Mouse (Mus musculus): ENCODE measurements at regions not wholly inside any gene's neighbourhood (a gene's known extent, or its start where the extent isn't known, plus 50 kb on each side); places are given as distances from the start of the nearest gene placed in this dataset.

DNA sequence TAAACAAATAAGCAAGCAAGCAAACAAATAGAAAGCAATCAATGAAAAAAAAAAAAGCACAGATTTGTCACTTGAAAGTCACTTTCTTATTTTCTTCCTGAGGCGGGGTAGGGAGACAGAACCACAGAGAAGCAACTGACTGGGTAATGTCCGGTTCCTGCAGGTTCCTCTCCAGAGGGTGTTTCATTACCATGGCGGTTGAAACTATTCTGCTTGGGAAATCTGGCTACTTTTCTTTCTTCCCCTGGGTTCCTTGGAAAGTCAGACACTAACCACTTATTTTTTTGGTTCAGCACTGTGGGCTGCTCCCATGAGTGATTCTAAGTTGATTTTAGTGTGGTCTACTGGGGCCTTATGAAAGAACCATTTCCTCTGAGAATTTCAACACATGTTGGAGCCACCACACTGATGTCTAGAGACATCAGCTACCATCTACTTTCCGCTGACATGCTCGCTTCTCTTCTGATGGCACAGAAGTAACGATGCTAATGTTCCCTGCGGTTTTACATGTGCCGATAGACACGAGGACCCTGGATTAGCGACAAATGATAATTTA is 124.3 kb upstream of the L3mbtl4 start:
- H3K9me3 ChIP-seq (ENCODE audit: control insufficient read depth, low read length), result no peaks in the 10 kb centered on the region
- no peak overlapping the region for H3K4me2 ChIP-seq (ENCODE audit: low read depth, low read length)
- H3K27ac ChIP-seq (ENCODE audit: low read length), result no peak overlapping the region
- H3K9ac ChIP-seq (ENCODE audit: low read length), result no peak overlapping the region
- no peaks in the 10 kb centered on the region for H3K36me3 ChIP-seq (ENCODE audit: control insufficient read depth, insufficient read depth, low read length)
- no peak overlapping the region for H3K4me3 ChIP-seq (ENCODE audit: low read length)
- H3K4me1 ChIP-seq (replicated peaks; ENCODE audit: control insufficient read depth, insufficient read depth, low read length), result no peaks in the 10 kb centered on the region
- 87% methylated on average over 10 of the region's 10 CpGs for WGBS
- ATAC-seq (ENCODE audit: low read depth), result no peak
- H3K27me3 ChIP-seq (ENCODE audit: control insufficient read depth, insufficient read depth, low read depth, low read length), result no peaks in the 10 kb centered on the region

DNA sequence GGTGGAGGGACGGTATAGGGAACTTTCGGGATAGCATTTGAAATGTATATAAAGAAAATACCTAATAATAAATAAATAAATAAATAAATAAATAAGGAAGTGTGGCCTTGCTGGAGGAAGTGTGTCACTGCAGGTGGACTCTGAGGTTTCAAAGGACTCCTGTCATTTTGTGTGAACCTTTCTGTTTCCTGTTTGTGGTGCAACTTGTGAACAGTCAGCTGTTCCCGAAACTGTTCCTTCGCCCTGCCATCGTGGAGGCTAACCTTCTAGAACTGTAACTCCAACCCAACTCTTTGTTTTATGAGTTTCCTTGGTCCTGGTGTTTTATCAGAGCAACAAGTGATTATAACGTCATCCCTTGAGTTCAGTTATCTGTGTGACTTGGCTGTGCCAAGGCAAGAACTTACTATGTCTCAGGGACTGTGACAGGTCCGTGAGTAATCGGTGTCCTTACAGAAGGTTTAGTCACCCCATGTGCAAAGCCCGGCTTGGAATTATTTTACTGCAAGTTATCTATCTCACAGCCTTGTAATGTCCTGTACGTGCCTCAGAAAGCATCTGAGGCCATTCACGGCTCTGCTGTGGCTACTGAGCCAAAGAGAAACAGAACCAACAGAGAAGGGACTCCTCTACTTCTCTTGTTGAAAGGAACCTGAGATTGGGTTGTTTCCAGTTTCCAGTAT is 121.0 kb upstream of the L3mbtl4 start:
- Histone ChIP-seq H3K9me3 (ENCODE audit: control insufficient read depth, low read length) (no peaks in the 10 kb centered on the region), H3K27me3 (ENCODE audit: control insufficient read depth, insufficient read depth, low read depth, low read length) (no peaks in the 10 kb centered on the region), H3K27ac (ENCODE audit: low read length) (no peak overlapping the region), H3K4me1 (replicated peaks; ENCODE audit: control insufficient read depth, insufficient read depth, low read length) (peaks cover 8% of the 10 kb centered on the region), H3K36me3 (ENCODE audit: control insufficient read depth, insufficient read depth, low read length) (no peaks in the 10 kb centered on the region), H3K4me3 (ENCODE audit: low read length) (no peak overlapping the region), H3K4me2 (ENCODE audit: low read depth, low read length) (no peak overlapping the region), H3K9ac (ENCODE audit: low read length) (no peak overlapping the region)
- ATAC-seq (ENCODE audit: low read depth), result no peak
- WGBS, result 88% methylated on average over 11 of the region's 11 CpGs

DNA sequence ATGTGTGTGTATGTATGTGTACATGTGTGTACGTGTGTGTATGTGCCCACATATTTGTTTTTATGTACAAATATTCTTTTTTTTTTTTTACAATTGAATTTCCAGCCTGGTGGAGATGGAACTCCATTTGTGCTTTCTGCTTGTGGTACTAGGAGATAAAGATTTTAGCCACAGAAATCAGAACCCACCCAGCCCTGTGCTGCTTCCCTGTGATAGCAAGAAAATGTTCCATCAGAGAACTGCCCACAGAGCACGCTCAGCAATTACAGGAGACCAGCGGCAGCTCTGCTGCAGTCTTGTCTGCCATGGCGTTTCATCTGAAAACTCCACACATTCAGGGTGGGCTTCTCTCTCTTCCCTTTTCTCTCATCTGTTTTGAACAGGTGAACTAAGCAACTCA is 118.7 kb upstream of the L3mbtl4 start:
- H3K9ac ChIP-seq (ENCODE audit: low read length), result no peak overlapping the region
- no peak overlapping the region for H3K27ac ChIP-seq (ENCODE audit: low read length)
- peaks cover 13% of the 10 kb centered on the region for H3K4me1 ChIP-seq (replicated peaks; ENCODE audit: control insufficient read depth, insufficient read depth, low read length)
- H3K4me3 ChIP-seq (ENCODE audit: low read length), result no peak overlapping the region
- H3K27me3 ChIP-seq (ENCODE audit: control insufficient read depth, insufficient read depth, low read depth, low read length), result no peaks in the 10 kb centered on the region
- ATAC-seq (ENCODE audit: low read depth), result no peak
- WGBS, result 76% methylated on average over 4 of the region's 4 CpGs
- H3K36me3 ChIP-seq (ENCODE audit: control insufficient read depth, insufficient read depth, low read length), result no peaks in the 10 kb centered on the region
- no peaks in the 10 kb centered on the region for H3K9me3 ChIP-seq (ENCODE audit: control insufficient read depth, low read length)
- H3K4me2 ChIP-seq (ENCODE audit: low read depth, low read length), result no peak overlapping the region

DNA sequence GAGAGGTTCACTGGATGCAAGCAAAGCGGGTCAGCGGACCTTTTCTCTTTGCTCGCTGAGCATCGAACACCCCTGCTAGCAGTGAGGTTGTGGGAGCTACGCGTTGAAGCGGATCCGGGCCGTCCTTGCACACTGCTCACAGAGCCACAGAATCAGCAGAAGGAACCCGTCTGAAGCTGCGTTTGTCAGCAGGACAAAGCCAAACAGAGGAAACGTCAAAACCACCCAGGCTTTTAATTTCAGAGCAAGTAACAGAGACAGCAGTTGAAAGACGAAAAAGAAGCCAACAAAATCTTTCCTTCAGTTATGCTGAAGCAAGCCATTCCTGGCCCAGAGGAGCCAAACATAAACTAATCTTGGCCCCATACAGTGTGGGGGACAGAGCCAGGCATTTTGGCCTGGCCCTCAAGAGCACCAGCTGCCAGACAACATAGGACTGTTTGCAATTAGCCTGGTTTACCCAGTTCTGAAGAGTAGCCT is 115.4 kb upstream of the L3mbtl4 start:
- H3K9me3 ChIP-seq (ENCODE audit: control insufficient read depth, low read length), result no peaks in the 10 kb centered on the region
- H3K4me1 ChIP-seq (replicated peaks; ENCODE audit: control insufficient read depth, insufficient read depth, low read length), result peaks cover 13% of the 10 kb centered on the region
- 42% methylated on average over 13 of the region's 13 CpGs for WGBS
- H3K27me3 ChIP-seq (ENCODE audit: control insufficient read depth, insufficient read depth, low read depth, low read length), result no peaks in the 10 kb centered on the region
- no peak overlapping the region for H3K4me3 ChIP-seq (ENCODE audit: low read length)
- H3K36me3 ChIP-seq (ENCODE audit: control insufficient read depth, insufficient read depth, low read length), result no peaks in the 10 kb centered on the region
- H3K4me2 ChIP-seq (ENCODE audit: low read depth, low read length), result no peak overlapping the region
- H3K27ac ChIP-seq (ENCODE audit: low read length), result peak overlapping the region; percentile 93
- ATAC-seq (ENCODE audit: low read depth), result peak; percentile 97
- H3K9ac ChIP-seq (ENCODE audit: low read length), result no peak overlapping the region

DNA sequence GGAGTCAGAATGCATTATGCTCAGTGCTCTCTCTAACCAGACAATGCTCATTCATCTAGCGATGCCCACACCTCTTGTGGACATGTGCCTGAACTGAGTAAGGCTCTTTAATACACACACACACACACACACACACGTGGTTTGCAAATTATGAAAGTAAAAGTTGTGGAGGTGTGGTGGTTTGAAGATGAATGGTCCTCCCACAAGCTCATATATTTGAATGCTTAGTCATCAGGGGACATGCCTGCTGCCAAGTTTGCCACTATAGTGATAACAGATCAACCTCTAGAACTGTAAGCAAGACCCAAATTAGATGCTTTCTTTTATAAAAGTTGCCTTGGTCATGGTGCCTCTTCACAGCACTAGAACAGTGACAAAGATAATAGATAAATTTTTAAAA is 112.5 kb upstream of the L3mbtl4 start:
- WGBS, result 70% methylated on average over 2 of the region's 2 CpGs
- Histone ChIP-seq H3K27me3 (ENCODE audit: control insufficient read depth, insufficient read depth, low read depth, low read length) (no peaks in the 10 kb centered on the region), H3K27ac (ENCODE audit: low read length) (no peak overlapping the region), H3K4me3 (ENCODE audit: low read length) (no peak overlapping the region), H3K4me1 (replicated peaks; ENCODE audit: control insufficient read depth, insufficient read depth, low read length) (peaks cover 20% of the 10 kb centered on the region), H3K4me2 (ENCODE audit: low read depth, low read length) (no peak overlapping the region), H3K9ac (ENCODE audit: low read length) (no peak overlapping the region), H3K9me3 (ENCODE audit: control insufficient read depth, low read length) (no peaks in the 10 kb centered on the region), H3K36me3 (ENCODE audit: control insufficient read depth, insufficient read depth, low read length) (no peaks in the 10 kb centered on the region)
- ATAC-seq (ENCODE audit: low read depth), result no peak

DNA sequence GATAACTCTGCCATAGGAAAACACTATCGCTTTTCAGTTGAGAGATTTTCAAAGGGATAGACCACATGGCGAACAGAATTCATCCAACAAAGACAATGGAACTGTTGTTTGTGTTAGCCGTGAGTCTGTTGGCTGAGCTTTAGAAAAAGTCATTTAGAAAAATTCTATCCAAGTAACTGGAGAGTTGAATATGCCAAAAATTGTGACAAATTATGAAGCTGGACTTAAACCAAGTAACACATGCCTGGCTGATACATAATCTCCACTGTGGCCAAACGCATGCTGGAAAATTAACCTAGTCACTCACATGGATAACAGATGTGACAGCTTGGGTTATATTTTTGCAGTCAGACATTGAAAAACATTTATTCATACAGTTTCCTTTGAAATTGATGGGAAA is 110.1 kb upstream of the L3mbtl4 start:
- Histone ChIP-seq H3K9me3 (ENCODE audit: control insufficient read depth, low read length) (no peaks in the 10 kb centered on the region), H3K4me2 (ENCODE audit: low read depth, low read length) (no peak overlapping the region), H3K4me3 (ENCODE audit: low read length) (no peak overlapping the region), H3K27me3 (ENCODE audit: control insufficient read depth, insufficient read depth, low read depth, low read length) (no peaks in the 10 kb centered on the region), H3K4me1 (replicated peaks; ENCODE audit: control insufficient read depth, insufficient read depth, low read length) (peaks cover 18% of the 10 kb centered on the region), H3K9ac (ENCODE audit: low read length) (no peak overlapping the region), H3K36me3 (ENCODE audit: control insufficient read depth, insufficient read depth, low read length) (no peaks in the 10 kb centered on the region), H3K27ac (ENCODE audit: low read length) (peak overlapping the region; percentile 93)
- WGBS, result 31% methylated on average over 4 of the region's 4 CpGs
- peak; percentile 34; the same call in 1 of the 2 replicates for ATAC-seq (ENCODE audit: low read depth)

DNA sequence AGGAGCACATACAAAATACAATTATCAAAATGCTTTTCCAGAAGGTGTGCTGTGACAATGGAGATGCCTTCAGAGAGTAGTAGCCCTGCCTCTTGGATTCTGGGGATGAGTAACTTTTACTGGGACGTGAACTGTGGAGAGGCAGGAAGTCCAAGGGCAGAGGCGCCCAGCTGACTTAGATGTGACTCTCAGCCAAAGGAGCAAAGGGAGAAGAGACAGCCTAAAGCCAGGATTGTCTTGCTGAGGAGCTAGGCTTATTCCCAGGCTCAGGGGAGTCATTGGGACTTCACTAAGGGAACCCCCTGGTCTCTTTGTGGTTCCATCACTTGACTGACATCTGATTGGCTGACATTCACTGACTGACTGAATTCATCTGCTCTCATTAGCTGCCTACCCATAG is 108.9 kb upstream of the L3mbtl4 start:
- Histone ChIP-seq H3K36me3 (ENCODE audit: control insufficient read depth, insufficient read depth, low read length) (no peaks in the 10 kb centered on the region), H3K4me1 (replicated peaks; ENCODE audit: control insufficient read depth, insufficient read depth, low read length) (peaks cover 15% of the 10 kb centered on the region), H3K9ac (ENCODE audit: low read length) (no peak overlapping the region), H3K4me2 (ENCODE audit: low read depth, low read length) (peak overlapping the region; percentile 10; the same call in 1 of the 2 replicates), H3K27ac (ENCODE audit: low read length) (peak overlapping the region; percentile 93), H3K9me3 (ENCODE audit: control insufficient read depth, low read length) (no peaks in the 10 kb centered on the region), H3K27me3 (ENCODE audit: control insufficient read depth, insufficient read depth, low read depth, low read length) (no peaks in the 10 kb centered on the region), H3K4me3 (ENCODE audit: low read length) (no peak overlapping the region)
- peak; percentile 21 for ATAC-seq (ENCODE audit: low read depth)
- 38% methylated on average over 2 of the region's 2 CpGs for WGBS

DNA sequence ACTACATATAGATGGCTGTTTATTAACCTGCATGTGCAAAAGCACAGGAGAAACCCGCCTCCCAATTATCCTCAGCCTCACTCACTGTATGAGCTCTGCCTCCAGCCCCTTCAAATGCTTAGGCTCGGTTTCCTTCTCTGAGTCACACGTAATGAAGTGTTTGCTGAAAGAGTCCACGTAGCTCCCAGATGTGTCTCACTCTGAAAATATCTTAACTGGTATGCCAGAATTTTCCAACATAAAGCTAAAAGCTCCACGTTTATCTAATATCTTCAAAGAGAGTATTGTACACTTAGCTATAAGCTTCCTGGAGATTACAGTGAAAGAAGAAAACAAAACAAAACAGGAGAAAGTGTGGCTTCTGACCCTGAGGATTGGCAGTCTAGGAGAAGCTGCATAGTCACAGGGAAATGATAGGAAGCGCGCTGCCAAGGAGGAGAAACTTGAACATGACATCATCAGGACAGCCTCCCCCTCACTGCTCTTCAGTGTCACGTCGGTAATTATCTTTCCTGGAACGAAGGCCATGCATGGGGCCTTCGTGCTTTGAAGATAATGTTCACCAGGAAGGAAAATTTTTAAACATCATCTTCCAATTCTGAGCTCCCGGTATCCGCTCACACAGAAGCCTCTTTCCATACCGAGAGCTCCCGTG is 108.3 kb upstream of the L3mbtl4 start:
- H3K9me3 ChIP-seq (ENCODE audit: control insufficient read depth, low read length), result no peaks in the 10 kb centered on the region
- no peaks in the 10 kb centered on the region for H3K27me3 ChIP-seq (ENCODE audit: control insufficient read depth, insufficient read depth, low read depth, low read length)
- peak overlapping the region; percentile 10; the same call in 1 of the 2 replicates for H3K4me3 ChIP-seq (ENCODE audit: low read length)
- H3K9ac ChIP-seq (ENCODE audit: low read length), result no peak overlapping the region
- WGBS, result 12% methylated on average over 15 of the region's 15 CpGs
- peak overlapping the region; percentile 10 for H3K4me2 ChIP-seq (ENCODE audit: low read depth, low read length)
- peak; percentile 89 for ATAC-seq (ENCODE audit: low read depth)
- peaks cover 15% of the 10 kb centered on the region for H3K4me1 ChIP-seq (replicated peaks; ENCODE audit: control insufficient read depth, insufficient read depth, low read length)
- no peaks in the 10 kb centered on the region for H3K36me3 ChIP-seq (ENCODE audit: control insufficient read depth, insufficient read depth, low read length)
- peak overlapping the region; percentile 93 for H3K27ac ChIP-seq (ENCODE audit: low read length)

DNA sequence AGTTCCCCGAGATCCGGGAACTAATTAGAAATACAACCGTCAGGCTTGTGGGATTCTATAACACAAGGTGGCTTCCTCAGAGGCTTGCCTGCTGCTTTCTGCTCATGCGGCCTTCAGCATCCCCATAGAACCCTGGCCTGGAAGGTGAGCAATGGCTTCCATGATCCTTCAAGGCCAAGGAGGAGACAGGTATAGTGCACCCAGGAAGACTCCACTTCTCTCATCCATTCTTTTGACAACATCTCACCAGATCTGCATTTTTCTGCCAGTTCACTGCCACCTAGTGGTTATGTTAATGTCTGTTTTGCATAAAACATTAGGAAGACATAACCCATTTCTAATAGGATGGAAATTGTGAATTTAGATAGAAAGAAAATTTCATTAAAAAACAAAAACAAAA is 107.2 kb upstream of the L3mbtl4 start:
- no peak overlapping the region for H3K4me3 ChIP-seq (ENCODE audit: low read length)
- H3K4me1 ChIP-seq (replicated peaks; ENCODE audit: control insufficient read depth, insufficient read depth, low read length), result peaks cover 17% of the 10 kb centered on the region
- no peak overlapping the region for H3K4me2 ChIP-seq (ENCODE audit: low read depth, low read length)
- no peaks in the 10 kb centered on the region for H3K36me3 ChIP-seq (ENCODE audit: control insufficient read depth, insufficient read depth, low read length)
- no peak for ATAC-seq (ENCODE audit: low read depth)
- peak overlapping the region; percentile 93 for H3K27ac ChIP-seq (ENCODE audit: low read length)
- no peak overlapping the region for H3K9ac ChIP-seq (ENCODE audit: low read length)
- 48% methylated on average over 4 of the region's 4 CpGs for WGBS
- no peaks in the 10 kb centered on the region for H3K27me3 ChIP-seq (ENCODE audit: control insufficient read depth, insufficient read depth, low read depth, low read length)
- no peaks in the 10 kb centered on the region for H3K9me3 ChIP-seq (ENCODE audit: control insufficient read depth, low read length)

Measured in lung, embryonic 16.5 days (tissue).